Mouse (Mus musculus) midbrain, embryonic 11.5 days (tissue): ENCODE measurements around the gene Slc44a3. TPM values are rescaled to one million over a fixed set of nuclear protein-coding genes. Genes with fewer than 3 reads are reported as not detected.

ENCODE experiments used
- polyA plus RNA-seq: library from polyadenylated mRNA; unstranded; fragments of >200 nt; fragmentation: Nextera tagmentation; extraction: Ambion mirVana; gene quantifications from 2 replicates; pipeline ENCODE4 v1.2.1, GENCODE M21; 2014

Gene Slc44a3
- polyA plus RNA-seq, 1 experiment from 2014 or later = 0.38 TPM

Other genes starting within 250 kb of the Slc44a3 start
- gene Tmem56, start 249.3 kb downstream of the Slc44a3 start, polyA plus RNA-seq = 1.2 and 1.5 TPM in 2 replicates
- 37.6 and 38.0 TPM in 2 replicates for gene Alg14, start 240.6 kb downstream of the Slc44a3 start, polyA plus RNA-seq
- 1,158 and 1,201 TPM in 2 replicates for gene Cnn3, start 105.9 kb downstream of the Slc44a3 start, polyA plus RNA-seq
- not detected in 2 replicates for gene 4930432M17Rik, start 138.4 kb upstream of the Slc44a3 start, polyA plus RNA-seq
- 4.2 and 4.8 TPM in 2 replicates for gene F3, start 191.1 kb upstream of the Slc44a3 start, polyA plus RNA-seq